Mouse (Mus musculus) embryonic facial prominence, embryonic 13.5 days (tissue): ENCODE results near the gene Rftn1. TPM values are rescaled to one million over a fixed set of nuclear protein-coding genes. Genes with fewer than 3 reads are reported as not detected.

ENCODE experiments used
- ATAC-seq: fragments of 200-750 bp; cut with Nextera tagmentation; 2 replicates; pipeline ENCODE4 v1.8.0; 2017; ENCODE audit warnings: low read depth; ENCODE audit not compliant: insufficient number of reproducible peaks, insufficient read depth, low FRiP score, low TSS enrichment
- H3K27ac ChIP-seq: fragments of 300-500 bp; sonication (generic); 2 replicates; pipeline ENCODE4 v1.5.1; 2015; ENCODE audit warnings: moderate library complexity, mild to moderate bottlenecking, inconsistent platforms
- H3K27me3 ChIP-seq: fragments of 300-500 bp; sonication (generic); 2 replicates; pipeline ENCODE4 v1.6.1; 2015; ENCODE audit warnings: mild to moderate bottlenecking, inconsistent platforms
- H3K36me3 ChIP-seq: fragments of 300-500 bp; sonication (generic); 2 replicates; pipeline ENCODE4 v1.6.1; 2015; ENCODE audit warnings: mild to moderate bottlenecking, inconsistent platforms
- H3K4me1 ChIP-seq: fragments of 300-500 bp; sonication (generic); 2 replicates; pipeline ENCODE4 v1.6.1; 2015; ENCODE audit warnings: inconsistent platforms
- H3K4me2 ChIP-seq: fragments of 300-500 bp; sonication (generic); 2 replicates; pipeline ENCODE4 v1.6.1; 2015; ENCODE audit warnings: moderate library complexity, mild to moderate bottlenecking, inconsistent platforms
- H3K4me3 ChIP-seq: fragments of 300-500 bp; sonication (generic); 2 replicates; pipeline ENCODE4 v1.5.1; 2015; ENCODE audit warnings: mild to moderate bottlenecking, inconsistent platforms
- H3K9ac ChIP-seq: fragments of 300-500 bp; sonication (generic); 2 replicates; pipeline ENCODE4 v1.6.1; 2015; ENCODE audit warnings: mild to moderate bottlenecking, inconsistent platforms
- H3K9me3 ChIP-seq: fragments of 300-500 bp; sonication (generic); 2 replicates; pipeline ENCODE4 v1.6.1; 2016; ENCODE audit warnings: inconsistent platforms
- WGBS: fragments of 180-500 bp; shearing (Covaris S2); methylation state at CpG from one replicate; pipeline ENCODE4 v1.1.7; 2015; ENCODE audit warnings: mixed read lengths; 5-methylcytosine and 5-hydroxymethylcytosine counted together
- polyA plus RNA-seq: library from polyadenylated mRNA; unstranded; fragments of >200 nt; fragmentation: Nextera tagmentation; extraction: Ambion mirVana; gene quantifications from 2 replicates; pipeline ENCODE4 v1.2.1, GENCODE M21; 2015

The Rftn1 gene
- polyA plus RNA-seq, 1 experiment from 2014 or later = 15.8 TPM

DNA sequence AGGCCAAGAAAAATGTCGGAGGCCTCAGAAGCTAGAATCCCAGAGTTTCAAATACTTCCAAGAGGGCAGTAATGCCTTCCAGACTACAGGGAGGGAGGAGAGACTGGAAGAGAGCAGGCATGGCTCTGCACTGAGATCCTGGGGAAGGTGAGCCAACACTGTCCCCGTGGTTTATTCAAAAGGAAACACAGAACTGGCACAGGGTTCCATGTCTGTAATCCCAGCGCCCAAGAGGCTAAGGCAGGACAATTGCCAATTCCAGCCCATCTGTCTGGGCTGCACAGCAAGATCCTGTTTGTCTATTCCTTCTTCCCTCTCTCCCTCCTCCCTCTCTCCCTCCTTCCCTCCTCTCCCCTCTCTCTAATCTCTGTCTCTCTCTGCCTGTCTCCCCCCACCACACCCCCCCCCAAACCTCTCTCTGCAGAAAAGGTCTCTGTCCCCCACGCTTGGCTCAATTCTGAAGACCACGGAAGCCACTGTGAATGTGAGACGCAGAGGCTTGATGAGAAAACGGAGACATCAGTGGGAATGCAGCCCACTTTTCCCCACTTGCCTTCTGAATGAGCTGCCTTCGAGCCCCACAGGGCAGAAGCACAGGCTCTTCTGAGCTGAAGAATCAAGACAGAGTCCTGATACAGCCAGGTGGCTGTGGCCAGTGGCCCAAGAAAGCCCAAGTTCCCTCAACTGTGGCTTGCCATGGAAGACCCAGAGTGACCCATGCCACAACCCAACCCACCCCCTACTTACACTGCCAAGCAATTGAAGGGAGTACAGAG is 8.8 kb upstream of the Rftn1 start:
- no peak for ATAC-seq
- Histone ChIP-seq H3K4me1 (no peaks in the 10 kb centered on the region), H3K36me3 (no peaks in the 10 kb centered on the region), H3K9me3 (no peaks in the 10 kb centered on the region), H3K4me3 (no peak overlapping the region), H3K9ac (no peak overlapping the region), H3K27me3 (0 out of 2 replicates have a peak, but pooled peaks cover 3% of the 10 kb centered on the region), H3K27ac (no peak overlapping the region), H3K4me2 (no peak overlapping the region)
- 73% methylated on average over 8 of the region's 8 CpGs for WGBS

DNA sequence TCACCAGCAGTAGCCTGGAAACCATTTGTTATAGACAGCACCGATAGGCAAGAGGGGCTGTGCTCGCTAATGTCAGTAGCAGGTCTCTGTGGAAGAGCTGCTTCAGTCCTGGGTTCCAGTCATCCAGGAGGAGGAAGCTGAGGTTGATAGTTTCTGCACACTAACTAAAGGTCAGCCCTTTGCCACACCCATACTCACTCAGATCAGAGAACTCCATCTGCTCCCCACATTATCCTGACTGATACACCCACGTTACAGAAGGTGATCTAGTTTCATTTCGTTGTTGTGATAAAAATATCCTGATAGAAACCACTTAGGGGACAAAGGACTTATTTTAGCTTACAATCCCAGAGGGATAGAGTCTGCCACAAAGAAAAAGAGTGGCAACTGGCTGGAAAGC is 7.1 kb upstream of the Rftn1 start:
- ATAC-seq = no peak
- Histone ChIP-seq H3K4me3 (no peak overlapping the region), H3K4me2 (no peak overlapping the region), H3K9me3 (no peaks in the 10 kb centered on the region), H3K27me3 (peaks cover 12% of the 10 kb centered on the region; the same call in 1 of the 2 replicates), H3K27ac (no peak overlapping the region), H3K9ac (no peak overlapping the region), H3K36me3 (no peaks in the 10 kb centered on the region), H3K4me1 (no peaks in the 10 kb centered on the region)
- WGBS = 83% methylated on average over 4 of the region's 4 CpGs

DNA sequence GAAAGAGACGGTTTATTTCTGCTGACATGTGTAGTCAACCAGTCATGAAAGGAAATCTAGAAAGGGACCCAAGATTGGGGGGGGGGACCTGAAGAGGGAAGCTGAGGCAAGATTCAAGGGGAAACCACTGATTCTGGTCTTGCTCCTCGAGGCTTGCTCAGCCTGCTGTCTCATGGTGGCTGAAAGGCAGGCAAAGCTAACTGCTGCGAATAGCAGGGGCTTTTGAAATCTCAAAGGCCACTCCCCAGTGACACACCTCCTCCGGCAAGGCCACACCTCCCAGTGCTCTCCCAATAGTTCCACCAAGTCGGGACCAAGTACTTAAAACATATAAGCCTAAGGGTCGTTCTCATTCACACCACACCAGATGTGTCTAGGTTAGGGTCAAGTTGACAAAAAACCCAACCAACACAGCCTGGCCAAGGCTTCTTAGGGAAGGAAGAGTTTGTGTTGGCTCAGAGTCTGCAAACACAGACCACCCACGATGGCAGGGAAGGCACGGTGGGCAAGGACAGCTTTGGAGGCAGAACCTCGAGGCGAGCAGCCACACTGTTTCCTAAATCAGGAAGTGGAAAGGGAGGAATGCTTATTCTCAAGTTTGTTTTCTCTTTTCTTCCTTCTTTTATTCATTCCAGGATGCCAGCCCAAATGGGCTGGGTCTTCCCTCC is 5.7 kb upstream of the Rftn1 start:
- H3K27me3 ChIP-seq = peaks cover 25% of the 10 kb centered on the region
- ATAC-seq = no peak
- H3K4me1 ChIP-seq = no peaks in the 10 kb centered on the region
- no peaks in the 10 kb centered on the region for H3K36me3 ChIP-seq
- H3K4me3 ChIP-seq = no peak overlapping the region
- H3K9ac ChIP-seq = no peak overlapping the region
- 29% methylated on average over 10 of the region's 10 CpGs for WGBS
- no peak overlapping the region for H3K27ac ChIP-seq
- H3K4me2 ChIP-seq = no peak overlapping the region
- H3K9me3 ChIP-seq = no peaks in the 10 kb centered on the region

DNA sequence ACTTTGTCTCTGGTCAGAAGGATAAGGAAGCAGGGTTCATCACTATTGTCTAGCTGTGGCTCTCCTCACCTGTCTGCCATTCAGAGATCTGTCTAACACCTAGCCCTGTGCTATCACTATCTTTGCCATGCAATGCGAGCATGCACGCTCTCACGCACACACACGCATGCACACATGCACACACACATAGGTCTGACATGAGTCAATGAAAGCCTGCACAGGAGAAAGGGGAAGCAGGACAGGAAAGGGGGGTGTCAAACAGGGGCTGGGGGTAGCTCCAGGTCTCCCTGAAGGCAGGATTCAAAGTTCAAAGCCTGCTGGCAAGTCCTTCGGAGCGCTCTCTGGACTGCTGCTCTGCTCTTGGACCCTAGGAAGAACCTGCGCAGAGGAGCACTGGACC is 4.9 kb upstream of the Rftn1 start:
- Histone ChIP-seq H3K27me3 (peaks cover 33% of the 10 kb centered on the region), H3K4me1 (peaks cover 5% of the 10 kb centered on the region), H3K36me3 (no peaks in the 10 kb centered on the region), H3K4me3 (no peak overlapping the region), H3K4me2 (no peak overlapping the region), H3K9me3 (no peaks in the 10 kb centered on the region), H3K27ac (no peak overlapping the region), H3K9ac (no peak overlapping the region)
- ATAC-seq = no peak
- WGBS = 90% methylated on average over 7 of the region's 7 CpGs

DNA sequence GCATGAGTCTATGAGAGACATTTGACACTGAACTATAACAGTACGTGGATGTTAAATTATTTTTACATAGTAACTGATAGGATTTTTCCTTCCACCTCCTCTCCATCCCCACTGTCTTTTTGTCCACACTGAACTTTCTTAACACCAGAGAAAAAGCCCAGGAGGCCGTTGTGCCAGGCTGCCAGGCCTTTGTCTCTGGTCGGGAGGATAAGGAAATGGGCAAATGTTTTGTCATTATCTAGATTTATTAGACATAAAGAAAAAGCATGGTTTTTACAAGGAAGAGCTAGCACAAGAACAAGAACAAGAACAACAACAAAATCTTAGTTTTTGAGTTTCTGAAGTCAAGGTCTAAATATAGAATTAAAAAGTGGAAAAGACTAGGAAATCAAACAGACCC is 4.1 kb upstream of the Rftn1 start:
- 78% methylated on average over 3 of the region's 3 CpGs for WGBS
- ATAC-seq = no peak
- Histone ChIP-seq H3K36me3 (no peaks in the 10 kb centered on the region), H3K27ac (no peak overlapping the region), H3K4me3 (no peak overlapping the region), H3K4me1 (peaks cover 8% of the 10 kb centered on the region), H3K4me2 (no peak overlapping the region), H3K9ac (no peak overlapping the region), H3K27me3 (peaks cover 34% of the 10 kb centered on the region), H3K9me3 (no peaks in the 10 kb centered on the region)

DNA sequence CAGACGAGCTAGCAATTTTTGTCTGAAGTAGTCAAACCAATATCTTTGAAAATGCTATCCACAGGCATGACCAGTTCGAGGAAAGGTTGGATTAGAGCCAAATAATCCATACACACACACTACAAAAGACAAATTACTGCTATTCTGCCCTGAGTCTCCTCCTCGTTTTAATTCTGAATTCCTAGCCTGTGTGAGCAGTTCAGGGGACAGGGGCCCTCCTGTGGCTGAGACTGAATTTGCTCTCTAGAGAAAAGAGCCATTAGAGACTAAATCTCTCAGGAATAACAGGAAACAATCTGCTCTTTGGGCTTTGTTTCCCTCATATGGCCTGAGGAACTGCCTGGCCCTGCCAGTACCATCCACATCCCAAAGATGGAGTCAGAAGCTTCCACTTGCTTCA is 3.2 kb upstream of the Rftn1 start:
- H3K36me3 ChIP-seq = no peaks in the 10 kb centered on the region
- H3K9me3 ChIP-seq = no peaks in the 10 kb centered on the region
- no peak overlapping the region for H3K9ac ChIP-seq
- no peak overlapping the region for H3K4me3 ChIP-seq
- ATAC-seq = no peak
- H3K4me1 ChIP-seq = peaks cover 17% of the 10 kb centered on the region
- H3K27ac ChIP-seq = no peak overlapping the region
- 38% methylated on average over 3 of the region's 3 CpGs for WGBS
- no peak overlapping the region for H3K4me2 ChIP-seq
- peaks cover 34% of the 10 kb centered on the region for H3K27me3 ChIP-seq

DNA sequence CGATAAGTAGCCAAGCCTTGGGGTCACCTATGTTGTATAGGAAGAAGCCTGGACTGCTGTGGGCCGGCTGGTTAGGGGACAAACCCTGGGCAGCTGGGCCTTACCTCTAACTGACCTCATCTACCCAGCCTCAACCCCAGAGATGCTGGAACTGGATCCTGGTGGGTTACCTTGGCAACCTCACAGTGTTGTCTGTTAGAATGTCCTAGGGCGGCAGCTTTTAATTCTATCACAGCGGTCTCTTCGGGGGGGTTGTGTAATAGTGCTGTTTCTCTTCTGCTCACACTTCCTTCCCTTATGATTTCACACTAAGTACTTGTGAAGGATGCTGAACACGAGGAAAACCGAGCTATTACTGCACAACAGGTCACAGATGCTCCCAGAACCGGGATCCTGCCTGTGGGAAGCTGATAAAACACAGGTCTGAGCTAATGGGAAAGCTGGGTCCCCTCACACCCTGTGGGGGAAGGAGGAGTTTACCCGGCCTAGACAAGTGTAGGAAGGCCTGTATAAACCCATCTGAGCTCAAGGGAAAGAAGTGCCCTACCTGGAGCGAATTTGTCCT is 2.0 kb upstream of the Rftn1 start:
- Histone ChIP-seq H3K9ac (no peak overlapping the region), H3K4me1 (peaks cover 18% of the 10 kb centered on the region), H3K27ac (no peak overlapping the region), H3K36me3 (no peaks in the 10 kb centered on the region), H3K27me3 (peaks cover 34% of the 10 kb centered on the region), H3K4me3 (no peak overlapping the region), H3K9me3 (no peaks in the 10 kb centered on the region), H3K4me2 (no peak overlapping the region)
- no peak for ATAC-seq
- WGBS = 39% methylated on average over 10 of the region's 10 CpGs

DNA sequence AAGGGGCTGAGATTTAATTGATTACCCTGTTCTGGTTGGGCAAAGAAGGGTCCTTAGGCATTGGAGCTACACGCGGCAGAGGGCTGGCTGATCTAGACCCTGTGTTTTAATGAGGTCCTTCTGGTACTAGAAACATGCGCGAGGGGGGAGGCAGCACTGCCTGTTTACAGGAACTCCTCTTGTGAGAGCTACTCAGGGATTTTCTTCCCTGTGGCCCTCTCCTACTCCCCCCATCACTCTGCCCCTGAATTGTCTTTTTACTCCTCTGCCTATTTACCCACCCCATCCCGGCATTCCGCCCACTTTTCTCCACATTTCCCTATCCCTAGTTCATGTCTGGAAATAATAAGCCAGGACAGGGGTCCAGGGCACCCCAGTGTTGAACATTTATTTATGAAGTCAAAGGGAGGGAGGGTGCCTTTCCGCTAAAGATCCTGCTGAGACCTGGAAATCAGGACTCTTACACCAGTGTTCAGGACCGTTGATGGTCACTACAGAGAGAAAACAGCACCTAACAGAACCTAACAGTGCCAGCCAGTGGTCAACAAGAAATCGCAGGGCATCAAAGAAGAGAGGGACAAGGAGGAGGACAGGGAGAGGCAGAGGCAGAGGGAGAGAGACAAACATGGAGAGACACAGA is 964 bp upstream of the Rftn1 start:
- no peak overlapping the region for H3K27ac ChIP-seq
- no peaks in the 10 kb centered on the region for H3K9me3 ChIP-seq
- ATAC-seq = no peak
- H3K4me3 ChIP-seq = no peak overlapping the region
- WGBS = 43% methylated on average over 9 of the region's 9 CpGs
- H3K4me2 ChIP-seq = no peak overlapping the region
- no peak overlapping the region for H3K9ac ChIP-seq
- H3K4me1 ChIP-seq = peaks cover 18% of the 10 kb centered on the region
- no peaks in the 10 kb centered on the region for H3K36me3 ChIP-seq
- H3K27me3 ChIP-seq = peaks cover 34% of the 10 kb centered on the region

DNA sequence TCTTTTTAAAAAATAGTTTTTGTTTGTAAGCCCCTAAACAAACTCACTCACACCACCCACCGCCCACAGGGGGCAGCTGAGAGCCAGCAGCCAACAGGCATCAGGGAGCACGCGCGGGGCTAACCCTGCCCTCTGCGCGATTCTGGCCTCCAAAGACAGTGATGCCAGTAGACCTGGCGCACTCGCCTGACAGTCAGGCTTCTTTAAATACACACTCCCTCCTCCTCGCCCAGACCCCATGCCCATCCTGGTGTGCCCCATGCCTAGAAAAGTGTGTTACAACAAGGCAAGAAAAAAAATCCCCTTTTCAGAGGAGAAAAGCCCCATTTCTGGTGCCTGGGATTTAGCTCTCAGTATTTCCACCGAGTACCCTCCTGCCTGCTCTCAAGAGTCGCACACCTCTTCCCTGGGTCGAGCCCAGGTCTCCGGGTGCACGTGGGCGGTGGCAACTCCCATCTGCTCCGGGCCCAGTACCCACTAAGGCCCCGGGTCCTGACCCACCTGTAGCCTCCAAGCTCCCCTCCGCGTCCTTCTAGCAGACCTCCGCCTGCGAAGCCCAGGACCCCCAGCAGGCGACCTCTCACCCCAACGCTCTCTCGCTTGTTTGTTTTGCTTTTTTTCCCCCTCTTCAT is 977 bp downstream of the Rftn1 start:
- Histone ChIP-seq H3K4me2 (peak overlapping the region; percentile 98), H3K9me3 (no peaks in the 10 kb centered on the region), H3K4me3 (peak overlapping the region; percentile 69), H3K27ac (no peak overlapping the region), H3K27me3 (peaks cover 30% of the 10 kb centered on the region), H3K4me1 (peaks cover 23% of the 10 kb centered on the region), H3K9ac (peak overlapping the region; percentile 79), H3K36me3 (no peaks in the 10 kb centered on the region)
- 1% methylated on average over 24 of the region's 24 CpGs for WGBS
- 0 out of 2 replicates have a peak, but pooled peaks have one; percentile 53 for ATAC-seq

DNA sequence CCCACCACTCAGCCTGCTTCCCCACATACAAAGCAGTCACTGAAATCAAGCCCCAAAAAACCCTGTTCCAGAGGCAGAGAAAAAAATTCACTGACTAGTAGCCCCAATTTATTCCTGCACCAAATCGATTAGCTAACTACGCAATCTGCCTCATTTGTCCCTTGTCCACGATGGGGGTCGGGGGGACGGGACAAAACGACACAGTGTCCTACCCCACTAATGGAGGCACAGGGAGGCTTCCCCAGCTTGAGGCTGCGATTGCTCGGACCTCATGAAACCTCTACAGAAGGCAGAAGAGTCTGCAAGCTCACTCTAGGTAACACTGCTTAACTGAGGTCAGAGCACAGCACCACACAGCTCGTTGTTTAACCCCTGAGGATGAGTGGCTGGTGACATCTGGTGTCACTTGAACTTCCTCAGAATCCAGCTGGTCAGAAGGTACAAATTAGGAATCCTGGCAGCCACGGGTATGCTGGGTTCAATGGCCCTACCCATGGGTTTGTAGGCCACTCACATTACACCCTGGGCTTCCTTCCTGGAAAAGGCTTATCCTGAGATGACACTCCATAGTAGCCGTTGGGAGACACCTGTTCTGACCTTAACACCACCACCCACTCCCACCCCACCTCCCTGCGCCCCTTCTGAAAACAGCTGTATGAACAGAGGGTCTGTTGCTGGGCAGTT is 1.7 kb downstream of the Rftn1 start:
- H3K9me3 ChIP-seq = no peaks in the 10 kb centered on the region
- no peak for ATAC-seq
- H3K9ac ChIP-seq = peak overlapping the region; percentile 79; the same call in 1 of the 2 replicates
- H3K36me3 ChIP-seq = no peaks in the 10 kb centered on the region
- 69% methylated on average over 12 of the region's 12 CpGs for WGBS
- H3K4me1 ChIP-seq = peaks cover 24% of the 10 kb centered on the region
- H3K27ac ChIP-seq = no peak overlapping the region
- peaks cover 30% of the 10 kb centered on the region for H3K27me3 ChIP-seq
- peak overlapping the region; percentile 69 for H3K4me3 ChIP-seq
- peak overlapping the region; percentile 98 for H3K4me2 ChIP-seq

DNA sequence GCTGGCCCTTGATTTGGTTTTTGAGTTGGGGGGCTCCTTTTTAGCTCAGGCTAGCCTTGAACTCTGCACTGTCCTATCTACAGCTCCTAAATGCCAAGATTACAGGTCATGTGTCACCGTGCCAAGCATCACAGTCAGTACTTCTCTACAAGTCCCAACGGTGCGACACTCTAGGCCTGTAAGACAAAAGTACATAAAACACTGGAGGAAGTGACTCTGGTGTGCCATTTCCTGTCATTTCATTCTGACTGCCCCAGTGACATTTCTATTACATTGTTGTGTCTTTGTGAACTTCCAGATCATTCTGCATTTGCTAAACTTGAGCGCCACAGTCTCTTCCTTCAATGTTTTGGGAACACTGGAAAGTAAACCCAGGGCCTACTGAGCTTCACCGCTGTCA is 4.9 kb downstream of the Rftn1 start:
- Histone ChIP-seq H3K9me3 (no peaks in the 10 kb centered on the region), H3K36me3 (no peaks in the 10 kb centered on the region), H3K4me1 (peaks cover 21% of the 10 kb centered on the region), H3K27ac (no peak overlapping the region), H3K4me3 (no peak overlapping the region), H3K4me2 (no peak overlapping the region), H3K9ac (no peak overlapping the region), H3K27me3 (peaks cover 3% of the 10 kb centered on the region)
- 91% methylated on average over 5 of the region's 5 CpGs for WGBS
- no peak for ATAC-seq
